Mouse (Mus musculus) stomach, embryonic 15.5 days (tissue): ENCODE results near the gene Islr2. TPM values are rescaled to one million over a fixed set of nuclear protein-coding genes. Genes with fewer than 3 reads are reported as not detected.

Experiments used
- ATAC-seq: fragments of 200-750 bp; cut with Nextera tagmentation; 2 replicates; pipeline ENCODE4 v1.8.0; 2017; ENCODE audit warnings: low read depth, moderate number of reproducible peaks, moderate TSS enrichment; ENCODE audit not compliant: insufficient read depth, low FRiP score
- H3K27ac ChIP-seq: fragments of 300-500 bp; sonication (generic); 2 replicates; pipeline ENCODE4 v1.5.1; 2015; ENCODE audit warnings: mild to moderate bottlenecking, inconsistent platforms
- H3K27me3 ChIP-seq: fragments of 300-500 bp; sonication (generic); replicated peaks from 2 replicates; pipeline ENCODE4 v1.6.1; 2015; ENCODE audit warnings: inconsistent platforms
- H3K36me3 ChIP-seq: fragments of 300-500 bp; sonication (generic); 2 replicates; pipeline ENCODE4 v1.6.1; 2015; ENCODE audit warnings: inconsistent platforms
- H3K4me1 ChIP-seq: fragments of 300-500 bp; sonication (generic); 2 replicates; pipeline ENCODE4 v1.6.1; 2015; ENCODE audit warnings: inconsistent platforms
- H3K4me2 ChIP-seq: fragments of 300-500 bp; sonication (generic); 2 replicates; pipeline ENCODE4 v1.6.1; 2015; ENCODE audit warnings: mild to moderate bottlenecking, inconsistent platforms
- H3K4me3 ChIP-seq: fragments of 300-500 bp; sonication (generic); replicated peaks from 2 replicates; pipeline ENCODE4 v1.5.1; 2015; ENCODE audit warnings: inconsistent platforms
- H3K9ac ChIP-seq: fragments of 300-500 bp; sonication (generic); 2 replicates; pipeline ENCODE4 v1.6.1; 2015; ENCODE audit warnings: inconsistent platforms
- H3K9me3 ChIP-seq: fragments of 300-500 bp; sonication (generic); 2 replicates; pipeline ENCODE4 v1.6.1; 2016; ENCODE audit warnings: inconsistent platforms
- WGBS: fragments of 180-500 bp; shearing (Covaris S2); methylation state at CpG from one replicate; pipeline ENCODE4 v1.1.7; 2015; 5-methylcytosine and 5-hydroxymethylcytosine counted together
- microRNA-seq: library from miRNA; unstranded; fragments of <30 nt; microRNA quantifications from one replicate; pipeline ENCODE4, GENCODE M21; 2016
- polyA plus RNA-seq: library from polyadenylated mRNA; unstranded; fragments of >200 nt; fragmentation: Nextera tagmentation; extraction: Ambion mirVana; gene quantifications from 2 replicates; pipeline ENCODE4 v1.2.1, GENCODE M21; 2015

The Islr2 gene
- polyA plus RNA-seq, 1 experiment from 2014 or later, result 1.5 TPM

DNA sequence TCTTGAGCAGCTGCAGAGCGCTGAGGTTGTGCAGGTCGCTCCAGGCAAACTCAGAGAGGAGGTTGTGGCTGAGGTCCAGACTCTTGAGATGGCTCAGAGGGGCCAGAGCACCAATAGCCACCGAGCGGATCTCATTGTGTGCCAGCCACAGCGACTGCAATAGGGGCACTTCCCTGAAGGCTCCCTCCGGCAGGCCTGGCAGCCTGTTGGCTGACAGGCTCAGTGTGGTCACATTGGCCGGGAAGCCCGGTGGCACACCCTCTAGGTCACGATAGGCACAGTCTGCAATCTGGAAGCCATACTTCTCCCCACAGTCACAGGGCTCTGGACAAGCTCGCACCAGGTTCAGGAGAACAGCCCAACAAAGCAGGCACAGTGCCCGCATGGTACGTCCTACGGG, 46.3 kb downstream of the Islr2 start:
- Histone ChIP-seq H3K4me2 (peak overlapping the region; percentile 66), H3K4me1 (peaks cover 63% of the 10 kb centered on the region), H3K9ac (peak overlapping the region; percentile 3; the same call in 1 of the 2 replicates), H3K27ac (peak overlapping the region; percentile 98), H3K4me3 (peak overlapping the region; percentile 37), H3K9me3 (no peaks in the 10 kb centered on the region), H3K27me3 (no peaks in the 10 kb centered on the region), H3K36me3 (no peaks in the 10 kb centered on the region)
- ATAC-seq, result no peak
- 61% methylated on average over 13 of the region's 13 CpGs for WGBS

DNA sequence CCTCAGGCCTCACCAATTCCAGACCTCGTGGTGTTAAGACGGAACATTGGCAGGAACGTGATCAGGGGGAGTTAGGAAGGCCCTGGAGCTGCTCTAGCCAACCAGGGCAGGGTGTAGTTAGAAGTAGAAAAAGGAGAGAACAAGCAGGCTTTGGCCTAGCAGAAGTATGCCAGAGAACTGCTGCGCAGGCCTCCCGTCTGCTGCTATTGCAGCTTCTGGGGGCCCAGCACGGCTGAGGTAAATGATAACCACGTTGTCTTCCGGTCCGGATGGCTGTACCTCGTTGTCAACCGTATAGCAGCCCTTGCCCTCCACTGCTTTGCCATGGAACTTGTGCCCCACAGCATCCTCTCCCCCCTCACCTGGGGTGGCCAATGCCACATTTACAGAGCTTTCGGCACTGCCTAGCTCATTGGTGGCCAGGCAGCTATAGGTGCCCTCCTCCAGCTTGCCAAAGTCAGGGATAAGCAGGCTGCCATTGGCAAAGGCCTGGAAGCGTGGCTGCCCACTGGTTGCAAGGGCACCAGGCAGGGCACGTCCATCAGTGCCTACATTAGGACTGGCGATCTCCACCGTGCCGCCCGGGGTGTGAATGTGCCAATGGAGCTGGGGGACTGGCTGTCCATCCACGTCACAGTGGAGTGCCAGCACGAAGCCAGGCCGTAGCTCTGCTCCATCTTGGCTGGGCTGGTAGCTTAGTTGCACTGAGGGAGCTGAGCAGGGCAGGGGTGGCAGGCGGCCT, 47.1 kb downstream of the Islr2 start:
- Histone ChIP-seq H3K4me3 (peak overlapping the region; percentile 37), H3K27me3 (no peaks in the 10 kb centered on the region), H3K4me2 (peak overlapping the region; percentile 66), H3K9me3 (no peaks in the 10 kb centered on the region), H3K4me1 (peaks cover 63% of the 10 kb centered on the region), H3K27ac (peak overlapping the region; percentile 98), H3K36me3 (no peaks in the 10 kb centered on the region), H3K9ac (no peak overlapping the region)
- ATAC-seq, result no peak
- WGBS, result 81% methylated on average over 22 of the region's 22 CpGs

- no peak overlapping the region for H3K9ac ChIP-seq
- WGBS, result 31% methylated on average over 3 of the region's 3 CpGs
- no peaks in the 10 kb centered on the region for H3K9me3 ChIP-seq
- H3K27me3 ChIP-seq, result no peaks in the 10 kb centered on the region
- no peaks in the 10 kb centered on the region for H3K36me3 ChIP-seq
- ATAC-seq, result peak; percentile 14; the same call in 1 of the 2 replicates
- peak overlapping the region; percentile 66 for H3K4me2 ChIP-seq
- peaks cover 60% of the 10 kb centered on the region for H3K4me1 ChIP-seq
- H3K27ac ChIP-seq, result peak overlapping the region; percentile 64
- H3K4me3 ChIP-seq, result no peak overlapping the region
Observed at GRCm38 (mm10) chr9:58155366-58155765, 48.8 kb downstream of the Islr2 start.

DNA sequence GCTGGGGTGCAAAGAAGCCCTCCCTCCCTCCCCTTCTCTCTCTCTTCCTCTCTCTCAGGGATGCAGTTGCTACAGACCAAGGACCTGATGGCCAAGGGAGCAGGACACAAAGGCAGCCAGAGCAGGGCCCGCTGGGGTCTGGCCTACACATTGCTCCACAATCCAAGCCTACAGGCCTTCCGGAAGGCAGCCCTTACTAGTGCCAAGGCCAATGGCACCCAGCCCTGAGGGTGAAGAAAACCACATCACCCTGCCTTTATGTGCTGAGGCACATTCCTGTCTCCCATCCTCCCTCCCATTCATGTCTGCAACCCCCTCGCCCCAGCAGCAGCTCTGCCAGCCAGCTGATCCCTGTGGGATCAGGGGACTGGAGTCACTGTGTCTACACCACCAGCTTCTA, 51.0 kb downstream of the Islr2 start:
- no peaks in the 10 kb centered on the region for H3K27me3 ChIP-seq
- H3K4me1 ChIP-seq, result peaks cover 45% of the 10 kb centered on the region
- peak overlapping the region; percentile 17; the same call in 1 of the 2 replicates for H3K27ac ChIP-seq
- no peak for ATAC-seq
- H3K9me3 ChIP-seq, result no peaks in the 10 kb centered on the region
- no peaks in the 10 kb centered on the region for H3K36me3 ChIP-seq
- no peak overlapping the region for H3K4me3 ChIP-seq
- H3K4me2 ChIP-seq, result no peak overlapping the region
- H3K9ac ChIP-seq, result no peak overlapping the region
- 69% methylated on average over 3 of the region's 3 CpGs for WGBS

DNA sequence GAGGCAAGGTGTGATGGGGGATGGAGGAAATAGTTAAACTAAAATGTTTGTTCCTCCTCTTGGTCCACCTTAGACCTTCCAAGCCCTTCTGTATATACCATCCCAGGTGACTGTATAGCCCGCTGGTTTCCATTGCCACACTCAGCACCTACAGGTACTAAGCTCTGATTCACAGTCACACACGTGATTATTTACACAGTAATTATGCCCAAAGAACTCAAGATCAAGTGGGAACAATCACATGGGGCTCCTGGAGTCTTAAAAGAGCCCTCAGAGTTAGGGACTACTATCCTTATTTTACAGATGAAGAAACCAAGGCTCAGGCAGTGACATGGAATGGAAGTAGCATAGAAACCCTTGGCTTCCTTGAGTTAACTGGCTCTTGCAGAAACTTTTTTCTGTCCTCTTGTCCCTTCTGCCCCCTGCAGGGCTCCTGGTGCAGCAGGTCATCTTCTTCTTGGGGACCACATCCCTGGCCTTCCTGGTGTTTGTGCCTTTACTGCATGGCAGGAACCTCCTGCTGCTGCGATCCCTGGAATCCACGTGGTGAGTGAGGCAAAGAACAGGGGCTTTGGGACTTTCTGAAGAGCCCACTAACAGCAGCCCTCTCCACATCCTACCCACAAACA, 53.3 kb downstream of the Islr2 start:
- Histone ChIP-seq H3K9me3 (no peaks in the 10 kb centered on the region), H3K4me1 (peaks cover 24% of the 10 kb centered on the region), H3K36me3 (no peaks in the 10 kb centered on the region), H3K4me2 (no peak overlapping the region), H3K4me3 (no peak overlapping the region), H3K9ac (no peak overlapping the region), H3K27me3 (no peaks in the 10 kb centered on the region), H3K27ac (no peak overlapping the region)
- 74% methylated on average over 4 of the region's 4 CpGs for WGBS
- no peak for ATAC-seq

DNA sequence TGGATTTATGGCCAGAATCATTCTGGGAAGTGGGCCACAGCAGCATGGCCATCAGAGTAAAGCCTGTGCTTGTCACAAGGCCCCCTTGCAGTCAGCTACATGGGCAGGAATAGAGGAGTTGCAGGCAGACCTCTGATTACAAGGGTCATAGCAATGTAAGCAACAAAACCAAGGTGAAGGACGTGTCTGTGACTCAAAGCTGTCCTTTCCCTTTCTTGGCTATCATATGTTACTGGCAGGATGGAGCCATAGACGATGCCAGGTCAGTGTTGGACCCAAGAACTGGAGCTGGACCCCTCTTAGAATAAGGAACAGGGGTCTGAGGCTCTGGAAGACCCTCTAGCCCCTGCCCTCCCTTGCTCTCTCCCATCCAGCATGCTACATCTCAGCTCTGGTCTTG, 55.3 kb downstream of the Islr2 start:
- Histone ChIP-seq H3K27ac (no peak overlapping the region), H3K9me3 (no peaks in the 10 kb centered on the region), H3K4me1 (peaks cover 18% of the 10 kb centered on the region), H3K4me3 (no peak overlapping the region), H3K4me2 (no peak overlapping the region), H3K36me3 (no peaks in the 10 kb centered on the region), H3K9ac (no peak overlapping the region), H3K27me3 (no peaks in the 10 kb centered on the region)
- 59% methylated on average over 2 of the region's 2 CpGs for WGBS
- no peak for ATAC-seq

Small RNA genes lying within 50 kb of the gene (microRNA-seq; reads per million reads assigned to microRNA genes)
- gene Mir6385, result not detected

Other genes starting within 250 kb of the Islr2 start
- 4.2 and 5.4 TPM in 2 replicates for gene Cyp11a1, start 197.9 kb downstream of the Islr2 start, polyA plus RNA-seq
- gene Stra6, start 140.5 kb downstream of the Islr2 start, polyA plus RNA-seq, result 1.8 and 3.3 TPM in 2 replicates
- gene Ccdc33, start 85.5 kb downstream of the Islr2 start, polyA plus RNA-seq, result 0.18 and 0.19 TPM in 2 replicates
- gene Islr, start within 50 bp of the Islr2 start, polyA plus RNA-seq, result 105 and 114 TPM in 2 replicates
- gene Pml, start 45.5 kb upstream of the Islr2 start, polyA plus RNA-seq, result 15.5 and 19.6 TPM in 2 replicates
- gene Stoml1, start 48.8 kb upstream of the Islr2 start, polyA plus RNA-seq, result 24.1 and 30.0 TPM in 2 replicates
- gene Loxl1, start 108.9 kb upstream of the Islr2 start, polyA plus RNA-seq, result 42.1 and 49.2 TPM in 2 replicates
- 0.14 TPM in 1 of 2 replicates, not detected in the other for gene Tbc1d21, start 166.1 kb upstream of the Islr2 start, polyA plus RNA-seq